Mouse (Mus musculus) limb, embryonic 11.5 days (tissue): ENCODE data around the gene Cxcl14. TPM values are rescaled to one million over a fixed set of nuclear protein-coding genes. Genes with fewer than 3 reads are reported as not detected.
A peak's percentile ranks its signal among the peaks of the same experiment; 100 is the strongest.

Experiments
- ATAC-seq: fragments of 200-750 bp; cut with Nextera tagmentation; 2 replicates; pipeline ENCODE4 v1.8.0; 2017; ENCODE audit warnings: low read depth; ENCODE audit not compliant: insufficient number of reproducible peaks, low FRiP score, low TSS enrichment
- DNase-seq: peaks from one replicate; pipeline ENCODE4 v3.0.0-alpha.2; 2015; ENCODE audit warnings: low spot score
- H3K27ac ChIP-seq: fragments of 300-500 bp; sonication (generic); replicated peaks from 2 replicates; pipeline ENCODE4 v1.5.1; 2014; ENCODE audit warnings: low read depth, mild to moderate bottlenecking, low read length
- H3K27me3 ChIP-seq: fragments of 300-500 bp; sonication (generic); 2 replicates; pipeline ENCODE4 v1.6.1; 2014; ENCODE audit warnings: mild to moderate bottlenecking, low read length, mixed read lengths; ENCODE audit not compliant: control insufficient read depth, insufficient read depth
- H3K36me3 ChIP-seq: fragments of 300-500 bp; sonication (generic); 2 replicates; pipeline ENCODE4 v1.6.1; 2014; ENCODE audit warnings: mild to moderate bottlenecking, low read length, moderate library complexity, mixed read lengths; ENCODE audit not compliant: control insufficient read depth, insufficient read depth
- H3K4me1 ChIP-seq: fragments of 300-500 bp; sonication (generic); 2 replicates; pipeline ENCODE4 v1.6.1; 2014; ENCODE audit warnings: low read length, mixed read lengths; ENCODE audit not compliant: control insufficient read depth, insufficient read depth
- H3K4me2 ChIP-seq: fragments of 300-500 bp; sonication (generic); 2 replicates; pipeline ENCODE4 v1.6.1; 2014; ENCODE audit warnings: low read depth, mild to moderate bottlenecking, moderate library complexity; ENCODE audit not compliant: severe bottlenecking
- H3K4me3 ChIP-seq: fragments of 300-500 bp; sonication (generic); 2 replicates; pipeline ENCODE4 v1.5.1; 2014; ENCODE audit warnings: low read depth, low read length
- H3K9ac ChIP-seq: fragments of 300-500 bp; sonication (generic); 2 replicates; pipeline ENCODE4 v1.6.1; 2014; ENCODE audit warnings: mild to moderate bottlenecking, low read length
- H3K9me3 ChIP-seq: fragments of 300-500 bp; sonication (generic); 2 replicates; pipeline ENCODE4 v1.6.1; 2016; ENCODE audit warnings: low read length; ENCODE audit not compliant: control insufficient read depth
- WGBS: fragments of 180-500 bp; shearing (Covaris S2); extraction: QIAGEN DNeasy Blood & Tissue Kit; methylation state at CpG from one replicate; pipeline ENCODE4 v1.1.7; 2014; 5-methylcytosine and 5-hydroxymethylcytosine counted together
- polyA plus RNA-seq: library from polyadenylated mRNA; unstranded; fragments of >200 nt; fragmentation: Nextera tagmentation; extraction: Ambion mirVana; gene quantifications from 2 replicates; pipeline ENCODE4 v1.2.1, GENCODE M21; 2014

Cxcl14 gene
- 145 and 157 TPM in 2 replicates for polyA plus RNA-seq

DNA sequence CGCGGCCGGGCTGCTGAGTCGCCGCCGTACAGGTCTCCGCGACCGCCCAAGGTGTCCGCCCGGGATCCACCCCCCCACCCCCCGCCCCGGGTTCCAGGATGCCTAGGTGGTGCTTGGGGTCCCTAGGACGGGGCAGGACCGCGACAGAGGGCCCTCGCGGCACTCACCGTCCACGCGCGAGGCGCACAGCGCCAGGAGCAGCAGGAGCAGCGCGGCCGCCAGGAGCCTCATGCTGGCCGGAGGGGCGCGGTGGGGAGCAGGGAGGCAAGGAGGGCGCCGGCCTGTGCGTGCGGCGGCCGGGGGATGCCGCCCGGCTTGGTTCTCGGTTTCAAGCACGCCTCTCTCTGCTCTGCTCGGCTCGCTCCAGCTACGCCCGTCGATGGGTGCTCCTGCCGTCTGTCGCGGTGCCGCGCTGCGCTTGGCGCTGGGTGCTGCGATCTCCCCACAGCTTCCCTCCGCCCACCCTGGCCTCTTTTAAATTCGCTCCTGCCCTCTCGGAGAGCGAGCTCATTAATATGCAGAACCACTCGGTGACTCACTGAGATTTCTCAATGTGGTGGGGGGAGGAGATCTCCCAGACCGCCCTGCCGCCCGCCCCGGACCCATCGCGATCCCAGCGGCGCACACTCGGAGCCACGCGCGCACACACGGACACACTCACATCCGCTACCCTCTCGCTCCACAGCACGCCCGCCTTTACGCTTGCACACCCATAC is at the start of gene Cxcl14:
Gene Cxcl14 (minus strand): TSS at position 609 of the 716 bp plus-strand sequence.
- peak within 1 kb of the TSS; percentile 82 for H3K4me2 ChIP-seq
- H3K4me1 ChIP-seq: peaks cover 21% of the 10 kb centered on the region
- DNase-seq (peak; percentile 68), ATAC-seq (0 out of 2 replicates have a peak, but pooled peaks have one; percentile 48)
- WGBS: under 1% methylated on average over 71 of the region's 76 CpGs
- peak within 1 kb of the TSS; percentile 18; the same call in 1 of the 2 replicates for H3K27ac ChIP-seq
- H3K36me3 ChIP-seq: no peaks in the 10 kb centered on the region; the same call in 1 of the 2 replicates
- peaks cover 27% of the 10 kb centered on the region for H3K27me3 ChIP-seq
- H3K9me3 ChIP-seq: no peaks in the 10 kb centered on the region
- H3K4me3 ChIP-seq: peak within 1 kb of the TSS; percentile 64
- H3K9ac ChIP-seq: peak within 1 kb of the TSS; percentile 84

DNA sequence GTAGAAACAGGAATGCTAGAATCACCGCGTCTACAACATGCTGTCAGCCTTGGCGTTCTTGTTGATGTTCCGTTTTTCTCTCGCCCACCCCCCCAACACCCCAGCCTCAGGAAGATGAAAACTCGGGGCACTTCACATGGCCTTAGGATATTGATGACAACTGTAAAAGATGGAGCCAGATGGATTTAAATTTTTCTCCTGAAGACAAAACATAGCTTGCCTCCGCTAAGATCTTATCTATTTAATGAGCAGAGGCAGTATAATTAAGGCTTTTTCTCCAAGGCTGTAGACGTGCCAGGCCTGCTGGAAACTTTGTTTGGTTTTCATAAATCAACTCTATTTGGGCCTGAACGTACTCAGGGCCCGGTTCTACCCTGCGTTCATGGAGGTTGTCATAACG is 48.0 kb upstream of the Cxcl14 start:
- 73% methylated on average over 12 of the region's 12 CpGs for WGBS
- Histone ChIP-seq H3K4me2 (no peak overlapping the region), H3K27me3 (no peaks in the 10 kb centered on the region), H3K36me3 (no peaks in the 10 kb centered on the region), H3K4me3 (no peak overlapping the region), H3K27ac (no peak overlapping the region), H3K9me3 (no peaks in the 10 kb centered on the region), H3K4me1 (peaks cover 6% of the 10 kb centered on the region), H3K9ac (no peak overlapping the region)
- DNase-seq (no peak), ATAC-seq (no peak)

DNA sequence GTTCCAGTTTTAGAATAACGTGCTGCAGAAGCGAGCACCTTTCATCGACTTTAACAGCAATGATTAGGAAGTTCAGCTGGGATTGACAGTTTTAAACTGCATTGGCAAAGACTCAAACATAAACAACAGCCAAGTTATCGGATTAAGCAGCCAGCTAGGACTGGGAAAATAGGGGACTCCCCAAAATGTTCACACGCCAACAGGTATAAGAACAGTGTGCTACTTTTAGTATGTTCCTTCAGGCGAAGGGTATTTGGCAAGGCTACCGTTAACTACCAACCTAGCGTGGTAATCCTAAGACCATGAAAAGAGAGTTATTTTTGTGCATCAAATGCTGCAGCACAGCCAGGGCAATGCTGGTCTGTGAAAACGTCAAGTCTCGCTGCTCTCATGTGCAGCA is 46.1 kb upstream of the Cxcl14 start:
- DNase-seq (no peak), ATAC-seq (no peak)
- Histone ChIP-seq H3K36me3 (no peaks in the 10 kb centered on the region), H3K4me2 (no peak overlapping the region), H3K4me1 (peaks cover 6% of the 10 kb centered on the region), H3K4me3 (no peak overlapping the region), H3K27ac (no peak overlapping the region), H3K9me3 (no peaks in the 10 kb centered on the region), H3K9ac (no peak overlapping the region), H3K27me3 (no peaks in the 10 kb centered on the region)
- WGBS: 88% methylated on average over 10 of the region's 10 CpGs

DNA sequence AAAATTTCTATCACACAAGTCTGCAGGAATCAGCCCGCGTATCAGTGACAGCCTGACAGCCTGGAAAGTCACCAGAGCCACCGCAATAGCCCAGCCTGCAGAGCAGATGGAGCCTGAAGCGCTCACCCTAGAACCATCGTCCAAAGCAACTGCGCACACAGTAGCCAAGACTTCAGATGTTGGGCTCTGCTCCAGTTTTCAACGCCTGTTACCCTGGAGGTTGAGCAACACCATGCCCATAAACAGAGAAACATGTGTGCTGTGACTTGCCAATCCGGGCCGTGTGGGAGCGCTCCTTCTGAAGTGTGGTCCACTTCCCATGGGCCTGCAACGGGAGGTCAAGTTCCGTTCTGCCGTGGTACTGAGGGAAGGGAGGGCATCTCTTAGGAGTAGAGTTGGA is 44.2 kb upstream of the Cxcl14 start:
- no peak overlapping the region for H3K27ac ChIP-seq
- no peaks in the 10 kb centered on the region for H3K9me3 ChIP-seq
- WGBS: 86% methylated on average over 13 of the region's 13 CpGs
- no peak overlapping the region for H3K9ac ChIP-seq
- ATAC-seq (no peak), DNase-seq (no peak)
- H3K4me1 ChIP-seq: no peaks in the 10 kb centered on the region; the same call in 1 of the 2 replicates
- H3K4me3 ChIP-seq: no peak overlapping the region
- no peak overlapping the region for H3K4me2 ChIP-seq
- H3K36me3 ChIP-seq: no peaks in the 10 kb centered on the region
- no peaks in the 10 kb centered on the region for H3K27me3 ChIP-seq

DNA sequence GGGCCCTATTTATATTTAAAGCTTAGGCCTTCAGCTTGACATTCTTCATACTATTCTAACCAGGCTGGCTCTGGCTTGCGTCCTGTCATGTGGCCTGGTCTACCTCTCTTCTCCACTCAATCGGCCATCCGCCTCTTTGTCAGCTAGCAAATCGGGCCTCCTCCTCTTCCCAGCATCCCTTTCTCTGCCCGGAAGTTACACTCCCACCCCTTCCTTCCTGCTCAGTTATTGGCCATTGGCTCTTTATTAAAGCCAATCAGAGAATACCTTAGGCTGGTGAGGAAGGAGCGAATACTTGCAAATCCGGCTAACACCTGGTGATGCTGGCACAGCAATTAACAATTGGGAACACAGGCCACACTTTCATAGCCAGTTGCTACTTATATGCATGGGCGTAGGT is 43.5 kb upstream of the Cxcl14 start:
- no peaks in the 10 kb centered on the region for H3K27me3 ChIP-seq
- H3K4me1 ChIP-seq: no peaks in the 10 kb centered on the region; the same call in 1 of the 2 replicates
- 89% methylated on average over 8 of the region's 8 CpGs for WGBS
- no peak overlapping the region for H3K4me3 ChIP-seq
- H3K9ac ChIP-seq: no peak overlapping the region
- DNase-seq: no peak
- H3K4me2 ChIP-seq: no peak overlapping the region
- no peak overlapping the region for H3K27ac ChIP-seq
- no peaks in the 10 kb centered on the region for H3K36me3 ChIP-seq
- H3K9me3 ChIP-seq: no peaks in the 10 kb centered on the region
- ATAC-seq: no peak

DNA sequence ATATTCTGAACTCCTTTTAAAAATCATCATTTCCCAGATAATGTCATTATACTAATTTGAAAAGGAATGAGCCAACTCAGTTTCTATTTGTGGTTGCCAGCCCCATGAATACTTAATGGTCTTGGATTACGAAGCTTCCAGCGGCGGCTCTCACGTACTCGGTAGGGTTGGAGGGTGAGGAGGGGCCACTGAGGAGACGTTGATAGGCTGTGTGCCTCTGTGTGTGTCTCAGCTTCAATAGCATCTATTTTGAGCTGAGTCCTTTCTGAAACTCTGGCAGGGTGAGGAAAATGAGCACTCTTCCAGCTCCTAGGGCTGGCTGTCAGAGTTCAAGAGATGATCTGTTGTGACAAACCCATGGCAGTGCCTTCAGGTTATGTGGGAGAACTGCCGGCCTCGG is 40.6 kb upstream of the Cxcl14 start:
- H3K4me3 ChIP-seq: no peak overlapping the region
- 54% methylated on average over 8 of the region's 8 CpGs for WGBS
- H3K9ac ChIP-seq: no peak overlapping the region
- DNase-seq: no peak
- H3K36me3 ChIP-seq: no peaks in the 10 kb centered on the region
- H3K27ac ChIP-seq: no peak overlapping the region
- H3K9me3 ChIP-seq: no peaks in the 10 kb centered on the region
- no peak overlapping the region for H3K4me2 ChIP-seq
- no peaks in the 10 kb centered on the region for H3K27me3 ChIP-seq
- no peaks in the 10 kb centered on the region; the same call in 1 of the 2 replicates for H3K4me1 ChIP-seq
- ATAC-seq: no peak

DNA sequence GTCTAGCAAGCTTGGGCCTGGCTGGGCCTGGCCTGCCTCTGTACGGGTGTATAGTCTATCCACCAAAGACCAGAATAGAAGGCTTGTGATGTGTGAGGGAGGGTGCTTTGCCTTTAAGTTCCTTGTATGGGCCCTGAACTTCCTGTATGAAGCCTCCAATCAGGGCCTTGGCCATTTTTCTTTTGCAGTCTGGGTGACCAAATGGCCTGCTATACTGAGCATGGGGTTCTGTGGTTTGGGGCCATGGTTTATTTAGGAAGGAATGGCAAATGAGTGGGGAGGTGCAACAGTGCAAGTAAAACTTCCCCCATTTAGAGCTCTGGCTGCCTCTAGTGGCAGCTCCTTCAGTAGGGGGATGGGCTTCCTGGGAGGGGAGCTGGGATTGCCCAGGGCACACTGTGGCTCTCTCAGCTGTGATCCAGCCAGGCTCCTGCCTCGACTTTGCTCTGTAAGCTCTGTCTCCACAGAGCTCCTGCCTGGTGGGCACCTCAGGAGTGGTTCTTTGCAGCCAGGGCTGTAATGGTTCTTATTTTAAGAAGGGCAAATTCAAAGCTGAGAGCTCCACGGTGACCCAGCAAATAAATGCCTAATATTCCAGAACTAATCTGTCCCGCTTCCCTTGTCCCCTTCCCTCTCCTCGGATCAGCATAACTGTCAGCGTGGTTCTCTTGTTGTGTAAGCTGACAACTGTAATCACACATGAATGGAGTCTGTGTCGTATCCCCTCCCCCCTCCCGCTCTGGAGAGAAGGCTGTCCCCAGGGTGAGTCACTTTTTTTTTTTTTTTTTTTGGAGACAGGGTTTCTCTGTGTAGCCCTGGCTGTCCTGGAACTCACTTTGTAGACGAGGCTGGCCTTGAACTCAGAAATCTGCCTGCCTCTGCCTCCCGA is 38.7 kb upstream of the Cxcl14 start:
- DNase-seq (no peak), ATAC-seq (no peak)
- H3K36me3 ChIP-seq: no peaks in the 10 kb centered on the region
- H3K9me3 ChIP-seq: no peaks in the 10 kb centered on the region
- WGBS: 71% methylated on average over 10 of the region's 10 CpGs
- H3K4me3 ChIP-seq: no peak overlapping the region
- no peak overlapping the region for H3K4me2 ChIP-seq
- no peak overlapping the region for H3K9ac ChIP-seq
- H3K27me3 ChIP-seq: no peaks in the 10 kb centered on the region
- 0 out of 2 replicates have a peak, but pooled peaks cover 1% of the 10 kb centered on the region for H3K4me1 ChIP-seq
- no peak overlapping the region for H3K27ac ChIP-seq

DNA sequence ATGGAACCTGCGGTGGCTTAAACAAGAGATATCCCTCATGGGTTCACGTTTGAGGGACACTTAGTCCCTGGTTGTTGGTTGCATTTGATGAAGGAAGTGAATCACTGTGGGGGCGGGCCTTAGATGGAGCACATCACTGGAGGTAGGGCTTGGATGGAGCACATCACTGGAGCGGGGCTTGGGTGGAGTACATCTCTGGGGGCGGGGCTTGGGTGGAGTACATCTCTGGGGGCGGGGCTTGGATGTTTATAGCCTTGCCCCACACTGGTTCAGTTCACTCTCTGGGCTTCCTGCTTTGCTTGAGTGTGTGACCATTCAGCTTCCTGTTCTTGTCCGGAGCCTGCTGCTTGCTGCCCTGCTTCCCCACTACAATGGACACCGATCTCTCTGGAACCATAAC is 37.9 kb upstream of the Cxcl14 start:
- WGBS: 84% methylated on average over 8 of the region's 8 CpGs
- H3K27ac ChIP-seq: no peak overlapping the region

More for the DNA sequence above, 37.9 kb upstream of the Cxcl14 start:
- Histone ChIP-seq H3K4me1 (0 out of 2 replicates have a peak, but pooled peaks cover 5% of the 10 kb centered on the region), H3K4me2 (no peak overlapping the region), H3K36me3 (no peaks in the 10 kb centered on the region), H3K27me3 (no peaks in the 10 kb centered on the region), H3K9ac (no peak overlapping the region), H3K9me3 (no peaks in the 10 kb centered on the region), H3K4me3 (no peak overlapping the region)
- no peak for ATAC-seq
- DNase-seq: no peak
